Mouse (Mus musculus) induced T-regulatory cell, adult 2 months (primary cell): ENCODE results near the gene Gm37240.
"Not testable (repeated sequence)": the region's sequence is repeated elsewhere in the genome, so short reads cannot be mapped to it uniquely, and the experiment has no call there.

Experiments
- DNase-seq: peaks from one replicate; pipeline ENCODE4 v3.0.0-alpha.2; 2012; ENCODE audit warnings: low read depth

The Gm37240 gene

DNA sequence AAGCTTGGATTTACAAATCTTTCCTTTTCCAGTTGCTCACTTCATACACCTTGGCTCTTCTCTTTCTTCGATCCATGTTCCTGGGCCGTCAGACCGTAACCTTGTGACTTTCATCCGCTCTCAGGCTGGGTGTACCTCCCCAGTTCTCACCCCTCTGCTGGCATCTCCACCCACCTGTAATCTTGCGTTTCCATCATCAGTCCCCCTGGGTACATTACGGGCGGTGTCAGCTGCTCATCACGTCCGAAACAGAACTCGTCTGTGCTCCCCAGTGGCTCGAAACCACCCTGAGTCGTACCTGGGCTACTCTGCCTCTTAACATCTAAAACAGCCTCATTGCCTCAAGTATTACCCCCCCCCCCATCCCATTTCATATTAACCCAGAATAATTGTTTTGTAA is 1215.2 kb downstream of the Gm37240 start:
- DNase-seq, result no peak

DNA sequence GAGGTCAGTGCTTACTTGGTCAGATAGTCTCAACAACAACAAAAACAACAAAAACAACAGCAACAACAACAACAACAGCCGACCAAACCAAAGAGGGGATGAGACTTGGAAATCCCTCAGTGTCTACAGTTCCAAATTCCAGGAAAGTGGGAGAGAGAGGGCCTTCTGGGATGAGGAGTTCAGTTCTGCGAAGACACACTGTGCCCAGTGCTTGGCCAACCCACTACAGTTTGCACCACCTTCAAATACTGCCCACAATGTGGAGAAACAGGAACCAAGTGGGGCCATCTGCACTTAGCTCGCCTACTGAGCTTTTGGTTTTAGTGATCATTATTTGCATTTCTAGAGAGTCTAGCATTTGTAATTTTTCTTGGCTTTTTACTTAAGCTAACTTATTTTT is 1218.4 kb downstream of the Gm37240 start:
- no peak for DNase-seq

GRCm38 (mm10) chr3:84665255-84666073 is 1221.9 kb downstream of the Gm37240 start:
- DNase-seq, result no peak

- no peak for DNase-seq
Measured at GRCm38 (mm10) chr3:84664686-84665085, 1222.6 kb downstream of the Gm37240 start.

DNA sequence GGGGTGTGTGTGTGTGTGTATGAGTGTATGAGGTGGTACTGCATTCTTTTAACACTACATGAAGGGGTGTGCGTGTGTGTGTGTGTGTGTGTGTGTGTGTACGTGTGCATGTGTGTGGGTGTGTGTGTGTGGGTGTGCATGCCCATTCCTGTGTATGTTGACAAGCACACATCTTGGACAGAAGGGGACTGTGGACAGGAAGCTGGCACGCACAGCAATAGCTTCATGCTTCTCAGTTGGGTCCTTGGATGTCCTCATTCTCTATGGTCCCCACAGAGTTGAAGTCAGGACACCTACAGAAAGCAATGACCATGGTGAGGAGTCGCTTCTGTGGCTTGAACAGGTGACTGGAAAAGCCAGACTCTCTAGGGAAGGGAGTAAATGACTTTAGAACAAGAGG is 1223.5 kb downstream of the Gm37240 start:
- DNase-seq, result no peak

- no peak for DNase-seq
Measured at GRCm38 (mm10) chr3:84663079-84663478, 1224.2 kb downstream of the Gm37240 start.

GRCm38 (mm10) chr3:84660380-84660779 is 1226.9 kb downstream of the Gm37240 start:
- peak; percentile 61 for DNase-seq

DNA sequence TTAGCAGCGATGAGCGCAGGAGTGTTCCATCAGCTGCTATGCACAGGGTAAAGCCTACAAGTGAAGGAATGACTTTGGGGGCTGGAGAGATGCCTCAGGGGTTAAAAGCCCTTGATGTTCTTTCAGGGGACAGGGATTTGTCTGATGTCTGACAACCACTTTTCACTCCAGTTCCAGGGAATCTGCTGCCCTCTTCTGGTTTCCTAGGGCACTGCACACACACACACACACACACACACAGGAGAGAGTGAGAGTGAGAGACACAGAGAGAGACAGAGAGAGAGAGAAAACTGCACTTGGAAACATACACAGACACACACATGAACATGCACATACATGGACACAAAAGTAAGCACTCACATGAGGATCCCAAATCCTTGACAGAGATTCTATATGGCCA is 1228.4 kb downstream of the Gm37240 start:
- DNase-seq, result no peak

- DNase-seq, result no peak
Measured at GRCm38 (mm10) chr3:84658017-84658416, 1229.3 kb downstream of the Gm37240 start.

DNA sequence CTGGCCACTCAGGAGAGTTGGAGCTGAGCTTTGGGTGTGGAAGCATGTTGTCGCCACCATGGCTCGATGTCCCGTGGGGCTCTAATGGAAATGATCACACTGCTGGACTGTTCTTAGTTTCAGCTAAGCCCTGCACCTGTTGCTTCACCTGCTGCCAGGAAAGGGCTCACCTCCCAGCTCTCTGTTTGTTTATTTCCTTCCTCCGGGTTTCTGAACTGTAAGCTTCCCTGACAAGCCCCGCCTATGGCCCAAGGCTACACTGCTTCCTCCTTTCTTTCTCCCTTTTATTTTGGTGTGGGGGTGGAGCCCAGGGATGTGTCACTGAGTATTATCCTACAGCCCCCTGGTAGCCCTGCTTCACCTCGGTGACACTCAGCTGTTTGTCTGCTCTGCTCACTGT is 1230.1 kb downstream of the Gm37240 start:
- DNase-seq, result peak; percentile 64

DNA sequence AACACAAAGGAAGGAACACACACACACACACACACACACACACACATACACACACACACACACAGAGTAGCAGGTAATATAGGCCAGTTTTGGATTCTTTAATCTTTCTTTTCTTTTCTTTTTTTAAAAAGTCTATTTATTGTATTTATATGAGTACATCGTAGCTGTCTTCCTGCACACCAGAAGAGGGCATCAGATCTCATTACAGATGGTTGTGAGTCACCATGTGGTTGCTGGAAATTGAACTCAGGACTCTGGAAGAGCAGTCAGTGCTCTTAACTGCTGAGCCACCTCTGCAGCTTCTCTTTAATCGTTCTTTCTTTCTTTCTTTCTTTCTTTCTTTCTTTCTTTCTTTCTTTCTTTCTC is 1231.5 kb downstream of the Gm37240 start:
- not testable (repeated sequence) for DNase-seq

GRCm38 (mm10) chr3:84654900-84655784 is 1232.2 kb downstream of the Gm37240 start:
- no peak for DNase-seq

- peak; percentile 91 for DNase-seq
Measured at GRCm38 (mm10) chr3:84654246-84654826, 1233.0 kb downstream of the Gm37240 start.

DNA sequence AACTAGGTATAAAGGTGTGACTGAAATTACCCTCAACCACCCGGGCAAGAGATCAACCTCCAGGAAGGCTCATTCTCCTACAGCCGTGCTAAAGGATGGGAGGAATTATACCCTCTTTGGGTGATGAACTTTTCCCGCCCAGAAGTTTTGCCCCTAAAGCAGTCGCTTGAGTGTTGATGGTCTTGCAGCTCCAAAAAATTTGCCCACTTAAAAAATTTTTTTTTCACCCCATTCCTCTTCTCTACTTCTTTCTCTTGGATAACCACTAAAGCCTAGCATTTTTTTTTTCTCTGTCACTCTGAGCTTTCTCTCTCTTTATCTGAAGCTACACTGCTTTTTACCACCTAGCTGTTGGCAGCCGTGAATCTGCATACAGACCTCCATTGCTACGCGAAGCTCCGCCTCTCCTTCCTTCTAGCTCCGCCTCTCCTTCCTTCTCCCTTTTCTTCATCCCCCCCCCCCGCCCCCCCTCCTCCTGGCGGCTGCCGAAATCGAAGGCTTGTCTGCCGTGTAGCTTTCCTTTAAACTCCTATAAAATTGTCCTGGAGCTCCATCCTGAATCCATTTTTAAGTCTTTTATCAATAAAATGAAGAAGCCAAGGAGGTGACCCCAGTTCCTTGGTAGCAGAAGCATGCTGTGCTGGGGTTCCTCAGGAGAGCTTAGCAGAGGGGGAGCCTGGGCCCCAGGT is 1233.6 kb downstream of the Gm37240 start:
- DNase-seq, result peak; percentile 83

- DNase-seq, result no peak
Measured at GRCm38 (mm10) chr3:84652643-84653556, 1234.4 kb downstream of the Gm37240 start.

GRCm38 (mm10) chr3:84649578-84650327 is 1237.6 kb downstream of the Gm37240 start:
- no peak for DNase-seq

GRCm38 (mm10) chr3:84648069-84648468 is 1239.2 kb downstream of the Gm37240 start:
- DNase-seq, result not testable (repeated sequence)

GRCm38 (mm10) chr3:84647616-84648015 is 1239.7 kb downstream of the Gm37240 start:
- DNase-seq, result no peak

DNA sequence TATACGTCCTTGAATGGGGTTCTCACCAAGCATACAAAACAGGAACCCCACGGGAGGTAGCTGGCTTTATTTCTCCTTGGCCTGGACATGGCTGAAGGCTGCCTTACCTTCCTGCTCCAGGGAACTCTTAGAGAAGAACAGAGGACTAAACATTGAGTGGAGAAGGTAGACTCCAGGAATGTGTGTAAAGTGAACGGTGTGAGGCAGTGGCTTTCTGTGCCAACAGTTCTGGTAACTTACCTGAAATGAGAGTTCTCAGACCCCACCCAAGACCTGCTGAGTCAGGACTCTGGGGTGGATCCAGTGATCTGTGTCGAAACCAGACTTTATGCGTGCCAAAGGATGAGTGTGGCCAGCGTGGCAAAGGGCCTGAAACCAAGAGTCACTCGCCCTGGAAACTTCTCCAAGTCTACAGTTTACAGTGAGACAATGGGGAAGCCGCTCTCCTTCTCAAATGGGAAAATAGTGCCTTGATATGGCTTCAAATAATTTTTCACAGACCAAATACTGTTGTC is 1240.9 kb downstream of the Gm37240 start:
- DNase-seq, result no peak

DNA sequence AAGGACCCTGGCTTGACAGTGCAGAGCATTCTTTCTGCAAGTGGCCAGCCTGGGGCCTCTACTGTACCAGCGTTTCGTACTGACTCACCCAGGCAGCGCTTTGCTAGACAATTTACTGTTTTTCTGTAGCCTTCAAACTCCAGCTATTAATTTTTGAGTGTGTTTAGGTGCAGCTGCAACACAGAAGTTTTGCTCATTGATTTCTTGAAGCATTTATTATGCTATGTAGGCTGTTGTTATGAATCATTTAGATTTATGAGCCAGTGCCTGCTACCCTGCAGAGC is 1241.4 kb downstream of the Gm37240 start:
- no peak for DNase-seq
